ENCODE assay signal across 9 mouse cellular contexts in the genomic region with DNA sequence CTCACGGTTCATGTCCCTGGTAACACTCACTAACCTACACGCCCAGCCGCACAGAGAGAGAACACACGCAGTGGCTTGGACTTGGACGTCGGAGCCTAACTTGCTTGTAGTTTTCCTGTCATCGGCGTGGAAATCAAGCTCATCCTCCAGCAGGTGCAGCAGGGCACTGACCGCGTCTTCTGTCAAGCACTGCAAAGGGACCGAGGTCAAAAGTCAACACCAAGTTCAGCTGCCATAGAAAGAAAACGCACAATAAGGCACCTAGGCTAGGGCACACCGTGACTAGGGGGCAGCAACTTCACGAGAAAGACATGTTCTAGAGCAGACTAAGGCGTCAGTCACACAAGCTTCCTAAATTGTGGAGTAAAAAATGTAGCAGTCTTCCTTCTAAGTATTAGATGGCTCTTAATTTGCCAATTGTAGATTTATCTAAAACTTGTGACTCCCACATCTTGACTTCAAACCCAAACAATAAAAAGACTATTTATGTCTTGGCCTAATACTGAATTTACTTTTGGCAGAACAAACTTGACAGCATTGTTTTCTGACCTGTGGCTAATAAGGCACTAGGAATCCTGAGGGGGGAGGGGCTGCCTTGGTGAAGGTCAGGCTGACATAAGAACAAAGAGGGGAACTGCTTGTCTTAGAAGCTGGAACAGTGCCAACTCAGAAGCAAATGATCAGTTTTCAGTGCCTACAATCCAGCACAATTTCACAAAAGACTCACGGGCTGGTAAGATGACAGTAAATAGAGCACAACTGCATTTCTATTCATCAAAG. TPM values are rescaled to one million over a fixed set of nuclear protein-coding genes. Genes with fewer than 3 reads are reported as not detected.
DNase-seq lines count a peak whose midpoint lies in the region; ATAC-seq and TF ChIP-seq lines count a peak whose summit lies in the region.
"Had no signal": no experiment of that assay in that cellular context is flagged by ENCODE, and none has a peak within 500 bp of the region (broad histone marks: within the 10 kb centered on the region; RNA-seq: fewer than 3 reads in every experiment).

No protein-coding gene starts in this region.

- no peaks in the 10 kb centered on the region for H3K27me3 ChIP-seq in forebrain, embryonic 14.5 days (replicated peaks; ENCODE audit: control insufficient read depth, insufficient read depth, low read length)
- H3K27me3 ChIP-seq in forebrain, postnatal 0 days (ENCODE audit: insufficient read depth, low read length), result no peaks in the 10 kb centered on the region
- H3K27me3 ChIP-seq in heart, embryonic 15.5 days, result no peaks in the 10 kb centered on the region
- H3K27me3 ChIP-seq in lung, embryonic 15.5 days, result no peaks in the 10 kb centered on the region
- H3K27me3 ChIP-seq: stomach, embryonic 15.5 days had no signal

- H3K9me3 ChIP-seq in forebrain, embryonic 14.5 days (replicated peaks; ENCODE audit: control insufficient read depth, low read length), result no peaks in the 10 kb centered on the region
- H3K9me3 ChIP-seq in forebrain, postnatal 0 days (ENCODE audit: low read length), result no peaks in the 10 kb centered on the region
- H3K9me3 ChIP-seq in heart, embryonic 15.5 days (replicated peaks), result no peaks in the 10 kb centered on the region
- H3K9me3 ChIP-seq in lung, embryonic 15.5 days, result no peaks in the 10 kb centered on the region
- H3K9me3 ChIP-seq: stomach, embryonic 15.5 days had no signal

- peak; percentile 46 for DNase-seq in forebrain, embryonic 14.5 days (ENCODE audit: low spot score)
- no peak for DNase-seq in forebrain, postnatal 0 days
- peak; percentile 49 for DNase-seq in adrenal gland, adult 8-10 months
- DNase-seq in right cerebral cortex, postnatal 14 days, result no peak
- no peak for DNase-seq in spleen, postnatal 10 days (ENCODE audit: low spot score in 2 of 2)
- no peak for DNase-seq in layer of hippocampus, postnatal 25 days (ENCODE audit: extremely low spot score in 1 of 2, low spot score in 1 of 2)

- 89% methylated on average over 16 of the region's 16 CpGs for WGBS in forebrain, embryonic 14.5 days
- WGBS in forebrain, postnatal 0 days, result 83% methylated on average over 16 of the region's 16 CpGs
- 77% methylated on average over 16 of the region's 16 CpGs for WGBS in heart, embryonic 15.5 days
- WGBS in lung, embryonic 15.5 days, result 81% methylated on average over 16 of the region's 16 CpGs

- no peak overlapping the region for H3K4me3 ChIP-seq in forebrain, embryonic 14.5 days (ENCODE audit: low read depth, low read length)
- H3K4me3 ChIP-seq in forebrain, postnatal 0 days (ENCODE audit: low read depth, low read length), result no peak overlapping the region
- H3K4me3 ChIP-seq in heart, embryonic 15.5 days, result no peak overlapping the region
- H3K4me3 ChIP-seq in lung, embryonic 15.5 days, result no peak overlapping the region
- H3K4me3 ChIP-seq: stomach, embryonic 15.5 days had no signal

- H3K9ac ChIP-seq in forebrain, embryonic 14.5 days (ENCODE audit: low read length), result no peak overlapping the region
- no peak overlapping the region for H3K9ac ChIP-seq in forebrain, postnatal 0 days
- H3K9ac ChIP-seq in heart, embryonic 15.5 days, result no peak overlapping the region
- no peak overlapping the region for H3K9ac ChIP-seq in lung, embryonic 15.5 days
- H3K9ac ChIP-seq: stomach, embryonic 15.5 days had no signal

- no peak for ATAC-seq in forebrain, embryonic 14.5 days
- no peak for ATAC-seq in forebrain, postnatal 0 days
- 0 out of 2 replicates have a peak, but pooled peaks have one; percentile 33 for ATAC-seq in heart, embryonic 15.5 days (replicated peaks; ENCODE audit: insufficient number of reproducible peaks, insufficient read depth, low FRiP score, low read depth)
- no peak for ATAC-seq in lung, embryonic 15.5 days (ENCODE audit: borderline replicate concordance, extremely low read depth, low FRiP score, low TSS enrichment)

- TF ChIP-seq CTCF in forebrain, postnatal 0 days (IDR thresholded peaks at IDR 0.05; ENCODE audit: low read depth), result no peak

- no peak overlapping the region for H3K4me2 ChIP-seq in forebrain, embryonic 14.5 days (ENCODE audit: low read length)
- no peak overlapping the region for H3K4me2 ChIP-seq in forebrain, postnatal 0 days (ENCODE audit: low read depth)
- H3K4me2 ChIP-seq in heart, embryonic 15.5 days, result no peak overlapping the region
- H3K4me2 ChIP-seq in lung, embryonic 15.5 days, result no peak overlapping the region
- H3K4me2 ChIP-seq: stomach, embryonic 15.5 days had no signal

- peaks cover 2% of the 10 kb centered on the region; the same call in 1 of the 2 replicates for H3K4me1 ChIP-seq in forebrain, embryonic 14.5 days (ENCODE audit: control insufficient read depth, insufficient read depth, low read length)
- H3K4me1 ChIP-seq in forebrain, postnatal 0 days (ENCODE audit: insufficient read depth), result no peaks in the 10 kb centered on the region
- peaks cover 16% of the 10 kb centered on the region for H3K4me1 ChIP-seq in heart, embryonic 15.5 days (replicated peaks)
- peaks cover 11% of the 10 kb centered on the region; the same call in 1 of the 2 replicates for H3K4me1 ChIP-seq in lung, embryonic 15.5 days
- H3K4me1 ChIP-seq: stomach, embryonic 15.5 days had no signal

- no peak overlapping the region for H3K27ac ChIP-seq in forebrain, embryonic 14.5 days (ENCODE audit: low read depth, low read length)
- H3K27ac ChIP-seq in forebrain, postnatal 0 days (ENCODE audit: low read depth, low read length), result no peak overlapping the region
- peak overlapping the region; percentile 50 for H3K27ac ChIP-seq in heart, embryonic 15.5 days
- peak overlapping the region; percentile 59 for H3K27ac ChIP-seq in lung, embryonic 15.5 days
- H3K27ac ChIP-seq: stomach, embryonic 15.5 days had no signal

- H3K36me3 ChIP-seq in forebrain, embryonic 14.5 days (ENCODE audit: control insufficient read depth, insufficient read depth, low read length), result peaks cover 85% of the 10 kb centered on the region
- peaks cover 71% of the 10 kb centered on the region for H3K36me3 ChIP-seq in forebrain, postnatal 0 days (ENCODE audit: insufficient read depth)
- peaks cover 51% of the 10 kb centered on the region for H3K36me3 ChIP-seq in heart, embryonic 15.5 days
- H3K36me3 ChIP-seq in lung, embryonic 15.5 days, result peaks cover 72% of the 10 kb centered on the region

RNA-seq across cellular contexts. Expression of gene Zc3hc1, which starts 15.9 kb away (rescaled TPM):
- polyA plus RNA-seq in forebrain, embryonic 14.5 days (2014; fragmentation: Nextera tagmentation; extraction: Ambion mirVana), result 79.2 and 82.8 TPM in 2 replicates
- total RNA-seq in forebrain, postnatal 0 days (2014; rRNA removed), result 56.7 and 57.2 TPM in 2 replicates
- polyA plus RNA-seq in forebrain, postnatal 0 days (2015; fragmentation: Nextera tagmentation; extraction: Ambion mirVana), result 69.4 and 71.9 TPM in 2 replicates
- 10 to 100 TPM; 22.0 to 23.9 (median 22.7) TPM for total RNA-seq in adrenal gland, adult 8-10 months (2022)
- 36.1 and 42.4 TPM in 2 replicates for polyA plus RNA-seq in heart, embryonic 15.5 days (2015; fragmentation: Nextera tagmentation; extraction: Ambion mirVana)
- 62.7 and 65.2 TPM in 2 replicates for polyA plus RNA-seq in lung, embryonic 15.5 days (2015; fragmentation: Nextera tagmentation; extraction: Ambion mirVana)
- 10 to 100 TPM; 25.2 to 27.2 TPM for total RNA-seq in layer of hippocampus, postnatal 25 days (2021)

RNA-seq across cellular contexts. Expression of gene Klhdc10, which starts 26.7 kb away (rescaled TPM):
- polyA plus RNA-seq in forebrain, embryonic 14.5 days (2014; fragmentation: Nextera tagmentation; extraction: Ambion mirVana), result 35.2 and 41.1 TPM in 2 replicates
- 111 and 160 TPM in 2 replicates for total RNA-seq in forebrain, postnatal 0 days (2014; rRNA removed)
- 17.7 and 24.3 TPM in 2 replicates for polyA plus RNA-seq in forebrain, postnatal 0 days (2015; fragmentation: Nextera tagmentation; extraction: Ambion mirVana)
- total RNA-seq in adrenal gland, adult 8-10 months (2022), result 10 to 100 TPM; 76.8 to 85.9 (median 84.7) TPM
- 14.8 and 19.5 TPM in 2 replicates for polyA plus RNA-seq in heart, embryonic 15.5 days (2015; fragmentation: Nextera tagmentation; extraction: Ambion mirVana)
- polyA plus RNA-seq in lung, embryonic 15.5 days (2015; fragmentation: Nextera tagmentation; extraction: Ambion mirVana), result 21.5 and 23.2 TPM in 2 replicates
- 100 to 1,000 TPM; 109 to 110 TPM for total RNA-seq in layer of hippocampus, postnatal 25 days (2021)

Comparison
In these comparisons a context has a peak if more than half of its experiments do, and no peak if none do; other contexts are left out.
1. DNase-seq: peak in forebrain, embryonic 14.5 days (single experiment) and adrenal gland, adult 8-10 months (single experiment); none in forebrain, postnatal 0 days (single experiment), right cerebral cortex, postnatal 14 days (single experiment), spleen, postnatal 10 days (0 of 2) and layer of hippocampus, postnatal 25 days (0 of 2).
2. H3K27ac ChIP-seq: peak in heart, embryonic 15.5 days (single experiment) and lung, embryonic 15.5 days (single experiment); none in forebrain, embryonic 14.5 days (single experiment) and forebrain, postnatal 0 days (single experiment).